Mouse (Mus musculus) forebrain, embryonic 14.5 days (tissue): ENCODE results near the gene Cstf3. TPM values are rescaled to one million over a fixed set of nuclear protein-coding genes. Genes with fewer than 3 reads are reported as not detected.

ENCODE experiments used
- ATAC-seq: fragments of 200-750 bp; cut with Nextera tagmentation; 2 replicates; pipeline ENCODE4 v1.8.0; 2017; ENCODE audit warnings: mild to moderate bottlenecking, moderate library complexity
- DNase-seq: peaks from one replicate; pipeline ENCODE4 v3.0.0-alpha.2; 2015; ENCODE audit warnings: low spot score
- H3K27ac ChIP-seq: fragments of 300-500 bp; sonication (generic); 2 replicates; pipeline ENCODE4 v1.5.1; 2014; ENCODE audit warnings: low read depth, mild to moderate bottlenecking, control low read depth, low read length, moderate library complexity
- H3K27me3 ChIP-seq: fragments of 300-500 bp; sonication (generic); replicated peaks from 2 replicates; pipeline ENCODE4 v1.6.1; 2014; ENCODE audit warnings: low read length, control low read depth, mixed read lengths; ENCODE audit not compliant: control insufficient read depth, insufficient read depth
- H3K36me3 ChIP-seq: fragments of 300-500 bp; sonication (generic); 2 replicates; pipeline ENCODE4 v1.6.1; 2014; ENCODE audit warnings: low read length, control low read depth; ENCODE audit not compliant: control insufficient read depth, insufficient read depth
- H3K4me1 ChIP-seq: fragments of 300-500 bp; sonication (generic); 2 replicates; pipeline ENCODE4 v1.6.1; 2014; ENCODE audit warnings: antibody characterized with exemption, low read length, control low read depth; ENCODE audit not compliant: control insufficient read depth, insufficient read depth
- H3K4me2 ChIP-seq: fragments of 300-500 bp; sonication (generic); 2 replicates; pipeline ENCODE4 v1.6.1; 2014; ENCODE audit warnings: mild to moderate bottlenecking, control low read depth, low read length
- H3K4me3 ChIP-seq: fragments of 300-500 bp; sonication (generic); 2 replicates; pipeline ENCODE4 v1.5.1; 2014; ENCODE audit warnings: low read depth, low read length, control low read depth
- H3K9ac ChIP-seq: fragments of 300-500 bp; sonication (generic); 2 replicates; pipeline ENCODE4 v1.6.1; 2014; ENCODE audit warnings: mild to moderate bottlenecking, low read length, control low read depth, moderate library complexity
- H3K9me3 ChIP-seq: fragments of 300-500 bp; sonication (generic); replicated peaks from 2 replicates; pipeline ENCODE4 v1.6.1; 2016; ENCODE audit warnings: low read length, control low read depth, mixed read lengths; ENCODE audit not compliant: control insufficient read depth
- WGBS: fragments of 180-500 bp; shearing (Covaris S2); extraction: QIAGEN DNeasy Blood & Tissue Kit; methylation state at CpG from one replicate; pipeline ENCODE4 v1.1.7; 2014; 5-methylcytosine and 5-hydroxymethylcytosine counted together
- polyA plus RNA-seq: library from polyadenylated mRNA; unstranded; fragments of >200 nt; fragmentation: Nextera tagmentation; extraction: Ambion mirVana; gene quantifications from 2 replicates; pipeline ENCODE4 v1.2.1, GENCODE M21; 2014

Cstf3 gene
- polyA plus RNA-seq, 1 experiment from 2014 or later = 75.2 TPM

DNA sequence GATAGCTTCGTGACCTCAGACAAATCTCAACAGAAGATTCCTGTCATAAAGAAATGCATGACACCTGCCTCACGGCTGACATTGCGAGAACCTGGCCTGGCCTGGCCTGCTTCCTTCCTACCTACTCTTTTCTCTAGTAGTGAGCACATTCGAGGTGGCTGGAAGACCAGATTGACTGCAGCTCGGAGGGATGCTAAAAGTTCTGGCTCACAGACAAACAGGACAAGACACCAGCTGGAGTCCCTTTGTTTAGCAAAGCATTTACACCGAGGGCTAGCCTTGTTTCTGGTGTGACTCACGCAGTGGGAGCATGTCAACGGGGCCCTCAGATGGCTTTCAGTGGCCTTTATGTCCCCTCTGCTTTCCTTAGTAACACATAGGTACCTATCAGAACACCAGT lies 98.4 kb downstream of the Cstf3 start:
- WGBS = 80% methylated on average over 8 of the region's 8 CpGs
- no peak overlapping the region for H3K9ac ChIP-seq
- H3K27me3 ChIP-seq = no peaks in the 10 kb centered on the region
- H3K4me1 ChIP-seq = no peaks in the 10 kb centered on the region
- ATAC-seq (no peak), DNase-seq (no peak)
- H3K27ac ChIP-seq = no peak overlapping the region
- no peak overlapping the region for H3K4me2 ChIP-seq
- H3K4me3 ChIP-seq = no peak overlapping the region
- H3K36me3 ChIP-seq = peaks cover 11% of the 10 kb centered on the region
- H3K9me3 ChIP-seq = no peaks in the 10 kb centered on the region

DNA sequence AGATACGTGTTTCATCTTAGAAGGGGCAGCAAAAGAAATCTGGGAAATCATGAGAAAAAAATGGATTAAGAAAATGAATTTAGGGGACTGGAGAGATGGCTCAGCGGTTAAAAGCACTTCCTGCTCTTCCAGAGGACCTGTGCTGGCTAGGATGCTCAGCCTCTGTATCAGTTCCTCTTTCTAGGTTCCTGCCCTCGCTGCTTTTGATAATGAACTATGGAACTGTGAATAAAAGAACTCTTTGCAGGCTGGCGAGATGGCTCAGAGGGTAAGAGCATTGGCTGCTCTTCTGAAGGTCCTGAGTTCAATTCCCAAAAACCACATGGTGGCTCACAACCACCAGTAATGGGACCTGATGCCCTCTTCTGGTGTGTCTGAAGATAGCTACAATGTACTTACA lies 100.4 kb downstream of the Cstf3 start:
- H3K27ac ChIP-seq = no peak overlapping the region
- no peaks in the 10 kb centered on the region for H3K4me1 ChIP-seq
- H3K36me3 ChIP-seq = peaks cover 6% of the 10 kb centered on the region; the same call in 1 of the 2 replicates
- 74% methylated on average over 4 of the region's 4 CpGs for WGBS
- no peaks in the 10 kb centered on the region for H3K9me3 ChIP-seq
- H3K4me3 ChIP-seq = no peak overlapping the region
- no peak overlapping the region for H3K9ac ChIP-seq
- no peaks in the 10 kb centered on the region for H3K27me3 ChIP-seq
- no peak for ATAC-seq
- H3K4me2 ChIP-seq = no peak overlapping the region
- DNase-seq = no peak

DNA sequence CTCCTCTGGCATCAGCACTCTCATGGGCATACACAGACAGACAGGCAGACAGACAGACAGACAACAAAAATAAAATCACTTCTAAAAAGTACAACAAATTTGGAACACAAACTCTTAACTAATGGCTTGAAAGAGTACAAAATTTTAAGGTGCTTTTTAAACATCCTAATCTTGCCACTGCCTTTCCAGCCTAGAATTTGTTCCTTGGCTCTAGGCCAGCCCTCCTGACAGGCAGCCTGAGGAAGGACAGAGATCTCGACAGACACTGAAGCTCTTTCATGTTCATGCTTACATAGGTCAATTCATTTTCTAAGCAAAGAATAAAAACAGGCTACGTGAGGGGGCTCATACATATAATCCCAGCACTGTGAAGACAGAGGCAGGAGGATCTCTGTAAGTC lies 102.2 kb downstream of the Cstf3 start:
- Histone ChIP-seq H3K27ac (no peak overlapping the region), H3K27me3 (no peaks in the 10 kb centered on the region), H3K4me2 (no peak overlapping the region), H3K4me1 (no peaks in the 10 kb centered on the region), H3K36me3 (peaks cover 10% of the 10 kb centered on the region), H3K4me3 (no peak overlapping the region), H3K9ac (no peak overlapping the region), H3K9me3 (no peaks in the 10 kb centered on the region)
- WGBS = 57% methylated on average over 2 of the region's 2 CpGs
- DNase-seq = no peak
- ATAC-seq = no peak

DNA sequence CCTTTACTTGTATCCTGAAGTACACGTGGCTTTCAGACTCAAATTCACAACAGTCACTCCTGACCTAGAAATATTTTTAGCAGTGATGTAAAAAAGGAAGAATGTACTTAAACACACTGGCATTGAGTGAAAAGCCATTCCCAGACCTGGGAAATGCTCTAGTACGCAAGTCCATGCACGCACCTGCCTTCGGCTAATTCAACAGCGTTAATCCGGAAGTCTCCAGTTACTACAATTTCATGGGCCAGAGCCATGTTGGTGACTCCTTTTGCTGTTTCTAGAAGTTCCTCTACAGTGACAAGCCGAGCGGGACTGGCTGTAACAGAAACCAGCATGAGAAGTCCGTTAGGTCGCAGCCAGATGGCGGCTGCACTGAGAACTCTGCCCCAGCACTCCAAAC lies 109.3 kb downstream of the Cstf3 start:
- no peak for DNase-seq
- WGBS = 92% methylated on average over 11 of the region's 11 CpGs
- H3K9ac ChIP-seq = no peak overlapping the region
- no peaks in the 10 kb centered on the region for H3K4me1 ChIP-seq
- no peak overlapping the region for H3K27ac ChIP-seq
- H3K27me3 ChIP-seq = no peaks in the 10 kb centered on the region
- H3K4me2 ChIP-seq = no peak overlapping the region
- peaks cover 15% of the 10 kb centered on the region for H3K36me3 ChIP-seq
- H3K9me3 ChIP-seq = no peaks in the 10 kb centered on the region
- no peak overlapping the region for H3K4me3 ChIP-seq
- no peak for ATAC-seq

DNA sequence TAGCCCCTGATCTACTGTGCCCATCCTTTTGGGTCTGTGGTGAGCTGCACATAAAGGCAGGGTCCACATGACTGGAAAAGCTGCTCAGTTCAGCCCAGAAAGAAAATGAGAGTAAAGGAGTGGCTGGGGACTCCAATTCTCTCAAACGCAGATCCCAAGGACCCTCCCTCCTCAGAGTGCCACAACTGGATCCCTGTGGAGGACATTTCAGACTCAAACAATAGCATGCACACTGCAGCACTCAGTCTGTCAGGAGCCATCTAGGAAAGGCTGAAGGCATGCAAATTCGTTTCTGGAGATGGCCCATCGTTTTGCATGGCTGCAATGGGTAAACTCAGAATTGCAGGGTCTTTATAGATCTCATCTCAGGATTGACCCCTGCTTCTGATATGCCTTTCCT lies 112.8 kb downstream of the Cstf3 start:
- Histone ChIP-seq H3K9me3 (no peaks in the 10 kb centered on the region), H3K27me3 (no peaks in the 10 kb centered on the region), H3K36me3 (peaks cover 23% of the 10 kb centered on the region), H3K27ac (no peak overlapping the region), H3K9ac (no peak overlapping the region), H3K4me3 (no peak overlapping the region), H3K4me1 (no peaks in the 10 kb centered on the region), H3K4me2 (no peak overlapping the region)
- WGBS = 59% methylated on average over 3 of the region's 3 CpGs
- no peak for ATAC-seq
- DNase-seq = no peak

DNA sequence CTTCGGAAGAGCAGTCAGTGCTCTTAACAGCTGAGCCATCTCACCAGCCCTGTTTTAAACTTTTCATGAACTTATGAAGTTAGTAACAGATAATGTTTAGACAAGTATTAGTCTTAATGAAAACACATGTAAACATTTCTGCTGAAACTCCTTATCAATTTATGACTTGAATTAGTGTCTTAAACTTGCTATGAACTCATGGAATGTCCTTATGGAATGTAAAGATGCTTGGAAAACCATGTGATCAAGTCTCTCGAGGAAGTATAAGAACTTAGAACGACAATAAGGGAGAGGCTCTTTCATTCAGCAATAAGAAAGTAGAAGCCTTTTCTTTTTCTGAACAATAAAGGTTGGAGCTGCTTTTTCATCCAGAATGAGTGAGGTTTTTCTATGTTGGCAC lies 114.0 kb downstream of the Cstf3 start:
- H3K9me3 ChIP-seq = no peaks in the 10 kb centered on the region
- WGBS = 76% methylated on average over 3 of the region's 3 CpGs
- no peak overlapping the region for H3K4me2 ChIP-seq

DNA sequence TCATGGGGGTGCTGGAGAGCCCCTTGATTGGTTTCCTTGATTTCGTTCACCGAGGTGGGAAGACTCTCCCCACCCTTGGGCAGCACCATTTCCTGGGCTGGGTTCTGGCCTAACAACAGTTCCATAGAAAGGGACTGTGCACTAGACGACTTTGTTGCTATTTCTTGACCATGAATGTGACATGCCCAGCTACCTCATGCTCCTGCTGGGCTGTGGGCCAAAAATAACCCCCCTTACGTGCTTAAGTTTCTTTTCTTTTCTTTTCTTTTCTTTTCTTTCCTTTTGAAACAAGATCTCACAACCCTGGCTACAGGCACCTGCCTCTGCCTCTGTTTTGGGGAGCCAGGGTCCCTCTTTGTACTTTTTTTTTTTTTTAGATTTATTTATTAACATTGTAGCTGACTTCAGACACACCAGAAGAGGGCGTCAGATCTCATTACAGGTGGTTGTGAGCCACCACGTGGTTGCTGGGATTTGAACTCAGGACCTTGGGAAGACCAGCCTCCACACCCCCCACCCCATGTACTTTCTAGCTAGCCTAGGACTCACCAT lies 119.5 kb downstream of the Cstf3 start:
- no peak for DNase-seq
- H3K4me3 ChIP-seq = no peak overlapping the region
- 49% methylated on average over 6 of the region's 6 CpGs for WGBS
- H3K27ac ChIP-seq = no peak overlapping the region
- H3K9me3 ChIP-seq = no peaks in the 10 kb centered on the region
- no peaks in the 10 kb centered on the region for H3K4me1 ChIP-seq
- no peak overlapping the region for H3K4me2 ChIP-seq
- no peak overlapping the region for H3K9ac ChIP-seq
- no peaks in the 10 kb centered on the region for H3K27me3 ChIP-seq
- ATAC-seq = no peak
- H3K36me3 ChIP-seq = peaks cover 15% of the 10 kb centered on the region

More for the DNA sequence above, 114.0 kb downstream of the Cstf3 start:
- Histone ChIP-seq H3K36me3 (peaks cover 23% of the 10 kb centered on the region), H3K4me1 (no peaks in the 10 kb centered on the region), H3K9ac (no peak overlapping the region), H3K4me3 (no peak overlapping the region), H3K27ac (no peak overlapping the region), H3K27me3 (no peaks in the 10 kb centered on the region)
- ATAC-seq (no peak), DNase-seq (no peak)

DNA sequence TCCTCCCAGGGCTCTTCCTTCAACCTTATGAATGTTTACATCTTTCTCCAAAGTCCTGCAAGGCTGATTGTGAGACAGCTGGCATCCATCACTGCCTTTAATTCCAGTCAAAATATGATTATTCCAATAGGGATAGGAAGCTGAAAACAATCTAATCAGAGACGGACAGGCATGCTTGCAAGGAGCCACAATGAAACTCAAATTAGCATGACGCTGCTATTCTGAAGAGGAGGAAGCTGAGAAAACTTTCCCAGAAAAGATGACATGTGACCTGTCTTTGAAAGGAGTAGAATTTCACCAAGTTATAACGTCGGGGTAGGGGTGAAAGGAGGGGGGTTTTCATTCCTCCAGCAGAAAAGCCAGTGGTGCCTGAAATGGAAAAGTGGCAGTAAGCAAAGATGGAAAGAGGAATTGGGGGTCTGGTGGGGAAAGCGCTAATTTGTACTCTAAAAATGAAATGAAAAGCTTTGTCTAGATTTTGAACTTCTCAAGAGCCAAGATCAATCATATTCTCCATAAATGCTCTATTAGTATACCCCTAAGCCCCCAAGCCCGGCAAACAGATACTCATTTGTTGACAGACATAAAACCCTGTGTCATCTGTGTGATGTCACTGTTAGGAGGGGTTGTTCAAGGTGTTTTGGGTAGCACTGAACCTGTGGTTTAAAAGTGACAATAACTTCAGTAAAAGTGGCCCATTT lies 120.5 kb downstream of the Cstf3 start:
- Histone ChIP-seq H3K27ac (no peak overlapping the region; the same call in 1 of the 2 replicates), H3K4me2 (peak overlapping the region; percentile 68), H3K9me3 (no peaks in the 10 kb centered on the region), H3K9ac (peak overlapping the region; percentile 92; the same call in 1 of the 2 replicates), H3K36me3 (0 out of 2 replicates have a peak, but pooled peaks cover 5% of the 10 kb centered on the region), H3K4me1 (no peaks in the 10 kb centered on the region), H3K4me3 (peak overlapping the region; percentile 72), H3K27me3 (no peaks in the 10 kb centered on the region)
- 22% methylated on average over 6 of the region's 6 CpGs for WGBS
- ATAC-seq = peak; percentile 4; the same call in 1 of the 2 replicates
- DNase-seq = peak; percentile 31
